Mouse (Mus musculus) CD4-positive, CD25-positive, alpha-beta regulatory T cell, adult 4 months (primary cell): Measurements from ENCODE around the gene Gm4177. TPM values are rescaled to one million over a fixed set of nuclear protein-coding genes. Genes with fewer than 3 reads are reported as not detected.
"Not testable (repeated sequence)": the region's sequence is repeated elsewhere in the genome, so short reads cannot be mapped to it uniquely, and the experiment has no call there.

Experiments
- ATAC-seq: one replicate; pipeline ENCODE4 v1.8.0; 2017
- polyA plus RNA-seq, 2 experiments: library from polyadenylated mRNA; unstranded; fragments of 100-300 nt; shearing (Covaris generic); gene quantifications; one replicate each; pipeline ENCODE4 v1.2.1; 2017

Gene Gm4177
- not detected for polyA plus RNA-seq

DNA sequence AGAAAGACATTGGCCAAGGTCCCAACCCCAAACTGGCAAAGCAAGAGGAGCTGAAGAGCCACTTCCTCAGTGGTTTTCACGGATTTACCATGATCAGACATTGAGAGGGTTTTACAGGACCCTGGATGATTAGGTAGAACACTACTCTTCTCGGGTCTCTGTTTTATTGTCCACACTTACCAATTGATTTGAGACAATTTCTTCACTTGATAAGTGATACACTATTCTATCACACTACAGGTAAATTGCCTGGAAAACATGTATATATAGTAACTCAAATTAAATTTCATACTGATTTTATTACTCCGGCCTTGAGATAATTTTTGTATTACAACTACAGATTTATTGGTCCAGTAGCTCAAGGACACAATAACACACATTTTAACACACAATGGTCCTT is at the start of gene Gm4177:
Gene Gm4177, minus strand, starts transcription at position 101 of the 400 bp plus-strand sequence.
- ATAC-seq: not testable (repeated sequence)

DNA sequence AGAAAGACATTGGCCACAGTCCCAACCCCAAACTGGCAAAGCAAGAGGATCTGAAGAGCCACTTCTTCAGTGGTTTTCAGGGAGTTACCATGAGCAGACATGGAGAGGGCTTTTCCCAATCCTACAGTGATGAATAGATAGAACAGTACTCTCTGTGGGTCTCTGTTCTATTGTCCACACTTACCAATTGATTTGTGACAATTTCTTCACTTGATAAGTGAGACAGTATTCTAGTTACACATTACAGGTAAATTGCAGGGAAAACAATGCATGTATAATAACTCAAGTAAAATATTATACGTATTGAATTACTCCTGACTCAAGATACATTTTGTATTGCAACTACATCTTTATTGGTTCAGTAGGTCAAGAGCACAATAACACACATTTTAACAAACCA is 47.6 kb upstream of the Gm4177 start, which contains the start of gene Gm5725:
Gene Gm5725, minus strand, starts transcription at position 101 of the 400 bp plus-strand sequence.
- not testable (repeated sequence) for ATAC-seq

DNA sequence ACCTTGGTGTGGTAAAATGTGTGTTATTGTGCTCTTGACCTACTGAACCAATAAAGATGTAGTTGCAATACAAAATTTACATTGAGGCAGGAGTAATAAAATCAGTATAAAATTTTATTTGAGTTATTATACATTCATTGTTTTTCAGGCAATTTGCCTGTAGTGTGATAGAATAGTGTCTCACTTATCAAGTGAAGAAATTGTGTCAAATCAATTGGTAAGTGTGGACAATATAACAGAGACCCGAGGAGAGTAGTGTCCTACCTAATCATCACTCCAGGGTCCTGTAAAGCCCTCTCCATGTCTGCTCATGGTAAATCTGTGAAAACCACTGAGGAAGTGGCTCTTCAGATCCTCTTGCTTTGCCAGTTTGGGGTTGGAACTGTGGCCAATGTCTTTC is 35.5 kb upstream of the Gm4177 start, which contains the start of gene Vmn1r135:
Gene Vmn1r135, plus strand, starts transcription at position 301 of the 400 bp plus-strand sequence.
- not testable (repeated sequence) for ATAC-seq

- ATAC-seq: not testable (repeated sequence)
These were observed 35.2 kb downstream of the Gm4177 start, which contains the start of gene Gm4175 for GRCm38 (mm10) chr7:21761375-21761774. TSS of gene Gm4175 (minus strand) at chr7:21761475.

Other genes starting within 250 kb of the Gm4177 start
- not detected for gene Vmn1r132, start 182.6 kb downstream of the Gm4177 start, polyA plus RNA-seq
- gene Gm4175, start 35.3 kb downstream of the Gm4177 start, polyA plus RNA-seq: not detected
- not detected for gene Vmn1r135, start 35.6 kb upstream of the Gm4177 start, polyA plus RNA-seq
- not detected for gene Gm5725, start 47.5 kb upstream of the Gm4177 start, polyA plus RNA-seq
- gene Gm5891, start 124.6 kb upstream of the Gm4177 start, polyA plus RNA-seq: not detected
- gene Vmn1r137, start 197.9 kb upstream of the Gm4177 start, polyA plus RNA-seq: not detected
- gene Vmn1r138, start 232.2 kb upstream of the Gm4177 start, polyA plus RNA-seq: not detected